Mouse (Mus musculus): Measurements from ENCODE around the gene Hes6.

- TF ChIP-seq CTCF (IDR thresholded peaks at IDR 0.05; ENCODE audit: borderline replicate concordance, insufficient read depth, low read length) = no peak
- TF ChIP-seq POLR2A (IDR thresholded peaks at IDR 0.05; ENCODE audit: low read depth, low read length) = no peak
Observed at GRCm38 (mm10) chr1:91370055-91370454, 43.8 kb downstream of the Hes6 start.

Data from embryonic fibroblast, embryonic 13.5 days (primary cell).